Mouse (Mus musculus) liver, adult (tissue): Measurements from ENCODE around the gene Gm47959.
"Not testable (repeated sequence)": the region's sequence is repeated elsewhere in the genome, so short reads cannot be mapped to it uniquely, and the experiment has no call there.

Source experiments
- GATA4 ChIP-seq: IDR thresholded peaks from 2 replicates; pipeline ENCODE4 v1.6.1; 2014; ENCODE audit warnings: mild to moderate bottlenecking, low read length; ENCODE audit not compliant: insufficient replicate concordance

Gene Gm47959

GRCm38 (mm10) chr1:83000306-83000705, at the start of gene Gm47959:
Gm47959 (plus strand) TSS chr1:83000548.
- not testable (repeated sequence) for TF ChIP-seq GATA4

- not testable (repeated sequence) for TF ChIP-seq GATA4
Measured at GRCm38 (mm10) chr1:82955913-82956312, 44.4 kb upstream of the Gm47959 start, which contains the start of gene Gm7544. Gm7544 (minus strand) TSS chr1:82956013.

GRCm38 (mm10) chr1:82959870-82960385, 40.4 kb upstream of the Gm47959 start, which contains the start of gene Gm47955:
Gm47955 (plus strand) TSS chr1:82960286.
- TF ChIP-seq GATA4: no peak

GRCm38 (mm10) chr1:82966413-82966812, 33.9 kb upstream of the Gm47959 start:
- no peak for TF ChIP-seq GATA4

GRCm38 (mm10) chr1:82972046-82972445, 28.3 kb upstream of the Gm47959 start:
- peak; percentile 96 for TF ChIP-seq GATA4

GRCm38 (mm10) chr1:82973244-82973643, 27.1 kb upstream of the Gm47959 start:
- TF ChIP-seq GATA4: no peak

GRCm38 (mm10) chr1:82973901-82974300, 26.4 kb upstream of the Gm47959 start:
- TF ChIP-seq GATA4: no peak

- TF ChIP-seq GATA4: peak; percentile 92
Measured at GRCm38 (mm10) chr1:82974342-82974741, 26.0 kb upstream of the Gm47959 start.

GRCm38 (mm10) chr1:82975750-82976149, 24.6 kb upstream of the Gm47959 start:
- no peak for TF ChIP-seq GATA4

- TF ChIP-seq GATA4: no peak
Measured at GRCm38 (mm10) chr1:82977840-82978239, 22.5 kb upstream of the Gm47959 start.

- TF ChIP-seq GATA4: no peak
Measured at GRCm38 (mm10) chr1:82986738-82987137, 13.6 kb upstream of the Gm47959 start.

GRCm38 (mm10) chr1:82987530-82988198, 12.7 kb upstream of the Gm47959 start:
- no peak for TF ChIP-seq GATA4

- TF ChIP-seq GATA4: no peak
Measured at GRCm38 (mm10) chr1:82991062-82991461, 9.3 kb upstream of the Gm47959 start.

- no peak for TF ChIP-seq GATA4
Measured at GRCm38 (mm10) chr1:82991596-82991995, 8.8 kb upstream of the Gm47959 start.

GRCm38 (mm10) chr1:82992093-82992492, 8.3 kb upstream of the Gm47959 start:
- no peak for TF ChIP-seq GATA4

GRCm38 (mm10) chr1:82993947-82994346, 6.4 kb upstream of the Gm47959 start:
- no peak for TF ChIP-seq GATA4

GRCm38 (mm10) chr1:83006218-83007179, 6.2 kb downstream of the Gm47959 start:
- TF ChIP-seq GATA4: no peak
